Mouse (Mus musculus): ENCODE results near the gene Samd5.

Samd5 gene

DNA sequence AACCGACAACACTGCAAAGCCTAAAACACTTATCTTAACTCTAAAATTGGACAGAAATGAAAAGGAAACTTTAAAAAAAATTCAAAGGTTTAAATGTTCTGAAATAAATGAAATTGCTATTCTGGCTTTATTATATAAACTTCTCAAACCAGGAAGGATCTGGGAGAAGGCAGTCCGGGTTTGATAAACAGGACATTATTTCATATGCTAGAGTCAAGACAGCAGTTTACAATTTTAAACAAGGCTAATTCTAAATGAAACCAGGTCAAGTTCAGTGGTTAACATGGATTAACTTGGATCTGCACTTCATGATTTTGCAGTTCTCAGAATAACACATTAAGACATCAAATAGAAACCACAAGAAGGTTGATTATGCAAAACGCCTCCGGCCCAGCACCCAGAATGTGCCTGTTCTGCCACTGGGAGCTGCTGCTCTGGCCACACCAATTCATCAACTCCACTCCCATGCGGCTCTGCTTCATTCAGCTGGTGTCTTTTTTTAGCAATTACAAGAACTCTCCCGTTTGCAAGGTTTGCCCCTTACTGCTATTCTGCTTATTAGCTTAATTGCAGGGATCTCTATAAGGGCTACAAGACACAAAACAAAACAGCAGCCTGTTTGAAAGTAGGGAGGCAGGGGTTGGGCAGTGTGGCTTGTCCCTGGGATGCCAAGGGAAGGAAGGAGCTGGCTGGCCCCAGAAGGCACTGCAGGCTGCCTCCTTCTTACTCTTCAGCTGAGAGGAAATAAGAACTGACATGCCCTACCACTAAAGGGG is 24.8 kb downstream of the Samd5 start:
- DNase-seq: peak; percentile 69

DNA sequence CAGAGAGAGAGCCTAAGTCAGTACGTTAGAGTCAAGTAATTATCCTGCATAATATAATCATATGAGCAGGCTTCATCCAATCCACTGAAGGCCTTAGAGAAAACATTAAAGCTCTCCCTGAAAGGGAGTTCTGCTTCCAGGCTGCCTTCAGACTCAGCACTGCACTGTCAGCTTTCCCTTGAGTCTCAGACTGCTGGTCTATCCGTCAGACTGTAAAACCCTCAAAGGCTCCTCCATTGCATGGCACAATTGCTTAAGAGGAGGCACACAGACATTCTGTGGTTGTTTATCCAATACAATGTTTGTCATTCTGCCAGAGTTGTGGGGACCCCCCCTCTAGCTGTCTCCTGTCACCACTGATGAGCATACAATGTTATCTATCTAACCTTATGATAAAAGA is 26.5 kb downstream of the Samd5 start:
- no peak for DNase-seq

DNA sequence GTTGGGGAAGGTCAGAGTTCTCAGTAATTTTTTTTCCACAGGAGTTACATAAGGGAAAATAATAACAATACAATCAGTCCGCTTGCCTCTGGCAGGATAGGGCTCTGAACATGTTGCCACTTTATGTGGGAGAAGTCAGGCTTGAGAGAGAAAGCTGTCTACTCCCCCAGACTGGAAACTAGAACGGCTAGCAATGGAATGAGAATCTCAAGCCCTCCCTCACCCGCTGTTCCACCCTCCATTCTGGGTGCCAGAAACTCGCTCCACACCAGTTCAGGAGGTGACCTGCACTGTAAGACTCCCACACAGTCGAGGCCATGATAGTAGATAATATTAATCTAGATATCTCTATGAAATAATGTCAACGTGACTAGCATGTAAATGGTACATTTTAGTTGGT is 27.3 kb downstream of the Samd5 start:
- peak; percentile 6 for DNase-seq

DNA sequence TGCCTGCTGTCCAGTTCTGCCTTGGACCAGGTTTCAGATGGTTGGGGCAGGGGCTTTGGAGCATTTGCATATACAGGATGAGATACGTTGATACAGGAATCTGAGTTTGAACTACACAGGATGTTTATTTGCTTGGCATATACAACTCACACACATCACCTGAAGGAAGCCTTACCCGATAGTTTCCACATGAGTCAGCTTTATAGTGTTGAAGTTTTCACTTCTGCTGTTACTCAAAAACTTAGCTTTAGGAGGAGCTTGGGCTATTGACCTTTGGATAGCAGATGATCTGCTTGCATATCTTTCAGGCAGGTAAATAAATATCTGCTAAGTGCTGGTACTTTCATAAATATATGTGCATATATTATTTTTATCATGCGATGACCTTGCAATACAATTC is 28.6 kb downstream of the Samd5 start:
- no peak for DNase-seq

DNA sequence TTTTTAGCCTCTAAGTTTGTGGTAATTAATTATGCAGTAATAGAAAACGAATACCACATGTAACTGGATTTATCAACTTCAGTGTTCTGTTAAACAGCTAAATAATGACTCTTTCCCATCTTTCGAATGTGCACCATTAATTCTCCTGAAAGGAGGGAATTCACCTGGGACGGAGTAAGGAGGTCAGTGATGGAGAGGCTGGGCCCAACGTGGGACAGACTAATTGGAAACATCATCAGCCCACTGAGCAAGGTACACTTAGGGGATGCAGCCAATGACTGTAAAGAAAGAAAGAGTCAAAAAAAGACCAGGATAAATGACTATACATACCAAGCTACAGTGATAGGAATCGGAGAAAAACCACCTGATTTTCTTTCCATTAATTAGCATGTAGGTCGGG is 31.5 kb downstream of the Samd5 start:
- no peak for DNase-seq

DNA sequence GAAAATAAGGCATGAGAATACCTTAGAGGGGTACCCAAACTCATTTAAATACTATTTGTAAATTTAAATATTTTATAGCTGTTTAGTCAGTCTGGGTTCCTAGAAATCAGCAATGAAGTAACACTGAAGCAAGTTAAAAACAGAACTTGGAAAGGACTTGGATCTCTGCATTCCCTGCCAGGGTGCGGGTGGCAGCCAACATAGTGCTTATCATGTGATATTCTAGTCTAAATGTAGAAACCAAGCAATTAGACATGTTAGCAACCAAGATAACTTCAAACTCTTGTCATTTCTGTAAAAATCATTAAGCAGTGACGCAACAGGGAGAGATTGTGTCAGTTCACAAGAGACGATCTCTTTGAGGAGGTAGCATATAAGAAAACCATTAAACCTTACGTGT is 32.9 kb downstream of the Samd5 start:
- DNase-seq: no peak

DNA sequence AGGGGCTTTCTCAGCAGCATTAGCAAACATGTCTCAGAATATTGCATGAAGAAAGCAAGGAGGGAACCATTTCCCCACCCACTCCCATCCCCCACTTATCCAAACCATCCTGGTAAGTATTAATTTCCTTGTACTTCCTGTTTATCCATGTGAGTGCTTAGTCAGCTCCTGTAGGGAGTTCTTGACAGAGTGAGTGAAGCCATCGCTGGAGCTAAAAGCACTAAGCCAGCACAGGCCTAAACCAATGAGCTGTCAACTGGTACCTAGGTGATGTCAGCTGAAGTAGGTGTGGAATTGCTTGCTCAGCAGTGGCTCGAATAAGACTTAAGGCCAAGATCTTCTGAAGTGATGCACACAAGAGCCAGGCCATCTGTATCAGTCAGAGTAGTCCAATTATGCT is 34.3 kb downstream of the Samd5 start:
- no peak for DNase-seq

DNA sequence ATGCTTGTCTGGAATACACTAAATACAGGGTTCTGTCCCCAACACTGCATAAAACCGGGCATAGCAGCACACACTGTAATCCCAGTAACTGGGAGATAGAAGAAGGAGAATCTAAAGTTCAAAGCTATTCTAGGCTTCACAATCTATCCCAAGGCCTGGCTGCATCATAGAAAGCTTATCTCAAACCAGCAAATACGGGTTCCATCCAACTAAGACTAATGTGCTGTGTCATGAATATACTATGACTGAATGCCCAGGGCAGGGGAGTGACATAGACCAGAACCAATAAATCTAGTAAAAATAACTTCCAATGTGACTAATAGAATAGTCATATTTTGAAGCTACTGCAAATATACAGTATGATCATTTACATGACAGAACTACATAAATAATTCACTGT is 35.0 kb downstream of the Samd5 start:
- no peak for DNase-seq

DNA sequence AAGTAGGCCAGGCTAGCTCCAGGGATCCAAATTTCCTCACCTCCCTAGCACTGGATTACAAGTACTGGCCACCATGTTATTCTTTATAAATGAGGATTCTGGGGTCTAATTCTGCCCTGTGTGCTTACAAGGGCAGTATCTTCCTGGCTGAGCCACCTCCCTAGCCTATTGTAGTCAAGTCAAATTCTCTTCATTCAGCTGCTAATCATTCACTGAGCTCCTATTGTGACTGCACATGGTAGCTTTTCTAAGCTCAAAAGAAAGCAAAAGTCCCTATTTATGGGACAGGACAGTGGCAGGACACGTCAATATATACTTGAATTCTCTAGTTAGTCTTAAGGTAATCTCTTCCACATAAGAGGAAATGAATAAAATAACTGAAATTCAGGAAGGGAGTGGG is 49.7 kb downstream of the Samd5 start:
- no peak for DNase-seq

DNA sequence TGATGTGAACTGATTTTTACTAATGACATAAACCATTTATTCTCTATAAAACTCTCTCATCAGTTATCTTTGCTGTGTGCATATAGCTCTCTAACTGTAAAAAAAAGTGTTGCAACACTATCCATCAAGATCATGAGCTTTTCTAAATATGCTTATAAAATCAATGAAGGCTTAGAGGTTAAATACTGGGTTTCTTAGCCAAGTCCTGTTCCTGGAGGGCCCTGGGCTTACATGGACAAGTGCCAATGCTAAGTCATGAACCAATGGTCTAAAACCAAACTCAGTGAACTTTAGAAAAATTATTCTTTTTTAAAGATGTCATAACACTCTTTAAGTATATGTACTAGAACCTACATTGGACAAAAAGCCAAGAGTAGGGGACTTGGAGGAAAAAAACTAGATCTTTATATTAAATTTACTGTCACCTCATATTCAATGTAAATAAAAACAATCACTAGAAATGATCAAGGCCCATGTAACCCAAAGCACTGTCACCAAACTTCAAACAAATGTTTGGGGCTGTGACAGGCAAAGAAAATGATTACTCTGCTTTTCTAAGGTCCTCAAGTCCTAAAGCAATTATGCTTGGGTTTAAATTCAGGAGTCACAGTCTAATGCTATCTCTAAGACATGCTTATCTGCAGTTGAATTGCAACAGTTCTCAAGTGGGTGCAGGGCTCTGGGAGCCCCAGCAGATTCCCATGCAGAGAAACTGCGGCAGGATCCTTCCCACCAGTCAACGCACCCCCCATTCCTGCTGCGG is 52.9 kb downstream of the Samd5 start:
- DNase-seq: no peak

DNA sequence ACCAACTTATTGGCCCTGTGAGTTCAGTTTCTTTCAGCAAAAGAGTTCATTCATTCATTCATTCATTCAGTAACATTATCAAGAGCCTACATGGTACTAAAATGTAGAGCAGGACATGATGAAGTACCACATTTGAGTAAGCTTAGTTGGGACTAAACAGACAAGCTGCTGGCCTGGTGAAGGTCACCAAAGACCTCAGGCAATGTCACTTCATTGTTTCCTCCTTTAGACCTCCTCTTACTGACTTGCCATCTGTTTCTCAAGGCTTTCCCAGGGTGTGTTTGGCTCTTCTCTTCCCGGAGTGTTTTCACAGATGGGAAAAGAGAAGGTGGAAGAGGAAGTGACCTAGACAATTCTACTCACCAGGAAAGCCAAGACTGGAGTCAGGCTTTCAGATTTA is 54.0 kb downstream of the Samd5 start:
- no peak for DNase-seq

DNA sequence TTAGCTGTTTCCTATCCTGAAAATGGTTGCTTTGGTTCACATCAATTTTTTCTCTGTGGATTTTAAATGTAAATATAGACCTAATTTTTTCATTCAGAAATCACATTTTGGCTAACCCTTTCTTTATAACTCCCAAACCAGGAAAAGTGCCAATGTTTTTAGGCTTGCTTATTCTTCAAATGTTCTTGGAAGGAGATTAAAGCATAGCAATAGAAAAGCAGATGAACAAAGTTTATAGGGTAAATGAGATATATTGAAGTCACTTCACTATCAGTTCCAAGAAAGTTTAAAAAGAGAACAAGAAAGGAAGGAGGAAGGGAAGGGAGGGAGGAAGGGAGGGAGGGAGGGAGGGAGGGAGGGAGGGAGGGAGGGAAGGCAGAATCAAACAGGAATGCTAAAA is 60.0 kb downstream of the Samd5 start:
- DNase-seq: no peak

DNA sequence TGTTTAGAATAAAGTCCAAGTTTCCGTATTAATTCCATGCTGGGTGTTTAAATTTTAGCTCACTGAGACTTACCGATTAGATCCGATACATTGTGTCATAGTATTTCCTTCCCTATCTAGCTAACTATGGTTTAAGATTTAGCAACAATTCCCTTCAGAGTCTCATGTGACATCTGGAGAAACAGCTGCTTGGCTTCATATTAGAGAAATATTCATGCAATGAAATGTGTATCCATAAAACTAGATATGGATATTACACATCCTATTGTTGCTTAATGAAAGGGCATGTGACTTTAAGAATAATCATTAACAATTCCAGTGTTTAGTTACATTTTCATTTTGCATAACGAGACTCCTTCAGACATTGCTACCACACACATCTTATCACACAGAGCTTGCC is 66.2 kb downstream of the Samd5 start:
- DNase-seq: no peak

DNA sequence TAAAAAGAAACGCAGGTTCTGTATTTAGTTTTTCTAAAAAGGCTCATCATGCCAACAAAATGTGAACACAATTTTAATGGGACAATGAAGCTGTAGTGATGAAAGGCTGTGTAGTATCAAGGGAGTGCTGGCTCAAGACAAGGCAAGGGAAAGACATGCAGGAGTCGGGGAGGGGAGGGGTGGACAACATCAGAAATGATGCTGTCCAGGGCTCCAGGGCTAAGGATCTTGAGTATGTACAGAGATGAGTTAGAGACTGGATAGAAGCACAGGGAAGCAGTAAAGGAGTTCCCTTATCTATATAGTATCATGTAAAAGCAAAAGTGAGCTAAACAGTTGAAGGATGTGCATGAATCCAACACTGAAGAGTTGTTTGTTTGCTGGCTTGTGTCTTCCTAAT is 67.9 kb downstream of the Samd5 start:
- DNase-seq: no peak

DNA sequence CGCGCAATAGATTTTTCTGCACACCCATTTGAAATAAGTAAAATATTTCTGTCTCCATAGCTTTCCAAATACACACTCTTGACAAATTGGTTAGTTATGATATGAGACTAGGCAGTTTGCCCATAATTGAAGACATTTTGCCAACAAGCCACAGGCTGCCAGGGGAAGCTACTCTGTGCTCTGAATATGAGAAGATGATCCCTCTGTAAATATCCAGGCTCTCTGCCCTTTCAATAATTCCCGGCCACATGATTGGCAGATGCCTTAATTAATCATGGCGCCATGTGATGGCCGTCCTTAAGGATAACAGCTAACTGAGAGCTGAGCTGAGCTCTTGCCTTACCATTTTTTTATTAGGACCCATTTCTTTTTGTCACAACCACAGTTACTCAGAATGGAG is 69.4 kb downstream of the Samd5 start:
- peak; percentile 46 for DNase-seq

DNA sequence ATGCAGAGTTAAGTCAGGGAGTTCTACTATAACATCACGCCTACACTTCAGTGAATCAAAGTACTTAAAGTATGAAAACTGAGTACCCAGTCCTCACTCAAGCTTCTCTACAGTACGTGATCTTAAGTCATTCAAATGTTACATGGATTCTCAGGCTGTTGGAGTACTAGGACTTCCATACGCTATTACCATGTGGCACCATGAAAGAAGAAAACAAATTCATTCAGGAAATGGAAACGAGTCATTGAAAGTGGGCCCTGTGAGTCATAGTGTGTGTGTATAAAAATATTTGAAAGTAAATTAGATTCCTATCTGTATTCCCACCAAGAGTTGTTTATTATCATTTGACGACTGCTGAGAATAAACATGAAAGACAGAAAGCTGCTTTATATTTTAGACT is 71.7 kb downstream of the Samd5 start:
- no peak for DNase-seq

DNA sequence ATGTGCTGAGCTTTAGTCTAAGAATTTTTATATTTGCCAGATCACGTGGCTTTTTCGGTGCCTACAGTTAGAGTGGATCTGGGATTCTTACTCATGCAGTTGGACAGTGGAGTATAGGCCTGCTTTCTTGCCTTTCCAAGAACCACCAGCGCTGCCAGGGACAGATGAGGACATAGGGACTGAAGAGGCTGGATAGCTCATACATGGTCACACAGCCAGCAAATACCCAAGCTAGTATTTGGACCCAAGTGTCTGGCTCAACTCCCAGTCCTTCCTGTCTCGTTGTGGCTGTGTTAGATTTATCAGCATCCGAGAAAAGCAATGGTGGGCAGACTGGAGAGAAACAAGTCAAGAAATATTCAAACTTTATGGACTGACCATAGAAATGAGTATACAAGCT is 72.2 kb downstream of the Samd5 start:
- no peak for DNase-seq

DNA sequence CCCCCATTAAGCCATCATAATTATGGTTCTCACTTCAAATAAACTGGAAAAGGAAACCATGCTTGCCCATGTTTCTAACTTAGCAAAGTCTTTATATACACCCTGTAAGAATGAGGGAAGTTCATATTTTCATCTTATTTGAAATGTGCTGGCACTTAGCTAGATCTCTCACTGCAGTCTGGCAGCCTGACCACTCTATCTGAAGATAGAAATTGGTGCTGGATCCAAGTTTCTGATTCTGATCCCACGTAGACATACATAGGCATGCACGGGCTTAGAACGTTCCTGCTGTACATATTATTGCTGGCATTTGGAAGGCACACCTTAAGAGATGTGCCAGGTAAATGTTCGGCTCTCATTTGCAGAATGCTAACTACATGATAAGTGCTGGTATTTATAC is 72.6 kb downstream of the Samd5 start:
- no peak for DNase-seq

DNA sequence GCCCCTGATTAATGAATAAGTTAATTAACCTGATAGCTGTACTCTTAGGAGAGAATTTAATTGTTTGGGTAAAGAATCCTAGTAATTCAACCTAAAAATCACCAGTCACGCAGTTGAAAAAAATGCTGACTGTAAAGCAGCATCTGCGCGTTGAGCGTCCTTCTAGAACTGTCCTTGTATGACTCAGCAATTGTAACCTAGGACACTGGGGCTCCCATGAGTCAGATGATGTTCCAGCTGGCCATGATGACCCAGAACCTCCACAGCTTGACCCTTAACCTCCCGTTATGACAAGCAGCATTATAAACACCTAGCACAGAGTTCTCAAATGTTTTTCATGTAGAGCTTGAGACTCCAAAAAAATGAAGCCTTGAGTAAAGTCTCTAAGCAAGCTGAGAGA is 78.8 kb downstream of the Samd5 start:
- DNase-seq: peak; percentile 9

DNA sequence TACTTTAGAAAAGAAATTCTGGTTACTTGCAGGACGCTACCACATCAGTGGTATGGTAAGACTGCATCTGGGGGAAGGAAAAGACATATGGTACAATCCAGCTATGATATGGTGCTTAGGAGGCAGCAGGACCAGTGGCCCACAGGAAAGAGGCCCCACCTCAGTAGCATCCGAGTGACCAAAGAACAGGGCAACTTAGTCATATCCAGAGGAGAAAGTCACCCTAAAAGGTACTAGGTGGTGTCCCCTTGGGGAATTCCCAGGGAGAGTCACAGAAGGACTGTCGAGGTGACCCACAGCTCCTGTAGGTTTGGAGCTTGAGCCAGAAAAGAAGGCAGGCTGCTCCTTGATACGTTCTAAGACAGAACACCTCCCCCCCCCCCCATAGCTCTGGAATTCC is 80.3 kb downstream of the Samd5 start:
- no peak for DNase-seq

DNA sequence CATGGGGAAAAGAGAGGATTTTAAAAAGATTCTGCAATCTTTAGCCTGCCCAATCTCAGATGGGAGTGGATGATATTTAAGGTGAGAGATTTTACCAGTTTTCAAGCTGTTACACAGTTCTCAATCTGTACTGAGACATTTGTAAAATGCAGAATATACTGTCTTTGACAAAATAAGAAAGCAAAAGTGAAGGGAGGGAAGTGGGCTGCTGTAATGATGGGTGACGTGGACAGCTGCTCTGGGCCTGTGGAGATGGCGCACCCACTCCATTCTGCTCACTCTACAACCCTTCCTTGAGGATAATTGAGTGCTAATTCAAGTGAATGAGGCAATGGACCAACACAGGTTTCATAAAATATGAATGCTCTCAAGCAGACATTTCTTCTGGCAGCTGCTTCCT is 84.4 kb downstream of the Samd5 start:
- DNase-seq: peak; percentile 20

DNA sequence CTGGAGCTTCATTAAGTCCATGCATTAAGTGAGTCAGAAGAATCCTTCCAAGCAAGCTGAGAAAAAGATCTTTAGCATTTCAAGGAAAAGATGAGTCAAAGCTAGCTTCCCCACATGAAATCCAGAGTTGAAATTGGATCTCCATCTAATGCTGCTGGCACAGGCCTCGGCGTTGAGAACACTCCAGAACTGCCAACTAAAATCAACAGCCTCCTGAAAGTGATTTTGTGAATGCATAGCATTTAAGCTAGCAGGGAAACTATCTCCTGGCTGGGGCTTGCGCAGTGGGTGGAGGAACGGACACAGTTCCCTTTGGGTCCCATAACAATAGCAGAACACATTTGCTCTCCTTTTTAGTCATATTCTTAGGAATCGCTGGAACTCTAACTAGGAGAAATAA is 88.7 kb downstream of the Samd5 start:
- DNase-seq: no peak

DNA sequence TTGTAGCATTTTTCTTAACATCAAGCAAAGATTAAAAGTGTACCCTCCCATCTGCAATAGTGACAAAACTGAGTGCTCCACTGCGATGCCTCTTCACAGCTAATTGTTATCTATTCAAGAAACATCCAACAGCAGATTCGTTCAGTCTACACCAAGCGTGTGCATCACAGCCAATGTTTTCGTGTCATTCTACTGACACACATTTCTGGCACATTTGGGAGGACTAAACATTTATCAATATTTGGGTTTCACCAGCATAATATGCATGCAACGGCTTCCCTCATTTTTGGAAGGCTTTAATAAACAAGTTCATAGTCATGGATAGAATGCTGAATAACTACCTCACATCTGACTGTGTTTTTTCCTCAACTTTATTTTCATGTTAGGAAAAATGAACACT is 95.6 kb downstream of the Samd5 start:
- no peak for DNase-seq

DNA sequence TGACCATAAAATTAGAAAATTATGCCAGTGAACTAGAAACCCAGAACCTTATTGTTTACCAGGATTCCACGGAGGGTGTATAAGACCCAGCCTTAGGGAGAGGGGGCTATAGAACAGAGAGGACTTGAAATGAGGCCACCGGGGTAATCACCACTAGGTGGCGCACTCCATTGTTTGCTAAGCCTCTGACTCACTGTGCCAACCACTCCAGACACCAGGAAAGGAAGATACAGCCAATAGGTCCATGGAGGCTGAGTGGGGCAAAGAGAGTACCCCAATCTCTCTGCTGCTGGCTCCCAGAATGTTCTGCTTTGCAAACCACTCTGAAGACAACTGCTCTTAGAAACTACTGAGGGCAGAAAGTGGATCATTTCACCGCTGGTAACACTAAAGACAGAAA is 99.4 kb downstream of the Samd5 start:
- peak; percentile 75 for DNase-seq

DNA sequence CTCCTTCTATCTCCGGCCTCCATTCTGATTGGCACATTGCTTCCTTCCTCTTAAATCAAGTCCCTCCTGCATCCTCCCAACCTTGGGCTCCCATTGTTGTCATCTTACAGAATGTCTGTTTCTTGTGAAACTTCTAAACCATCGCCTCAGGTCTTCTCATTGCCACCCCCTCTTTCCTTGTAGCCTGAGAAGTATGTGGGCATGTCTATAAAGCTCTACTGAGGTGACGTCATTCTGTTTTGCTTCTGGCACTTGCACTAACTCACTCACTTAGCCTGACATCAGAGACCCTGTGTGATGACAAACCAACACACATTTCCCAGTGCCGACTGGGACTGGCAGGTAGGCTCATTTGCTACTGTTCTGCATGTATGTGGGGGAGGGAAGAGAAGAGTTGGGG is 100.9 kb downstream of the Samd5 start:
- no peak for DNase-seq

Data from retina, postnatal 1 day (tissue).